Mouse (Mus musculus): ENCODE data around the gene Gm3409. TPM values are rescaled to one million over a fixed set of nuclear protein-coding genes. Genes with fewer than 3 reads are reported as not detected.
"Not testable (repeated sequence)": the region's sequence is repeated elsewhere in the genome, so short reads cannot be mapped to it uniquely, and the experiment has no call there.

The Gm3409 gene
- not detected in 2 replicates for polyA plus RNA-seq (2016; fragmentation: Nextera tagmentation; extraction: Ambion mirVana)

DNA sequence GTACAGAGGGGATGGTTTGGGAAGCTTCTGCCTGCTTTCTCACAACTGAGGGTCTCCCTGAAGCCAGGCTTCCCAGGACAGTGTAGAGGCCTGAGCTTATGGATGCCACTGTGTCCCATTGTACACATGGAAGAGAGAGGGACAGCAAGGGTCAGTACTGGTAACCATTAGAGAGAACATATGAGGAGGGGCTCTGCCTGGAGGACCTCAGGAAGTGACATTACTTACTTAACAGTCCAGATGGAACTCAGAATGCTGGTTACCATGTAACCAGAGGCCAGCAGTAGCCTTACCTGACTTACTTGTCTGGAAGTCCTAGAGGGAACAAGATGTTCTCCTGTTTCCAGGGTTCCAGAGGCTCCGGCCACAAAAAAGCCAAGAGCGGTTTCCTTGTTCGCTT lies at the start of gene Gm3409:
TSS of gene Gm3409 (plus strand) at position 301 of the 400 bp plus-strand sequence.
- 93% methylated on average over 3 of the region's 3 CpGs for WGBS
- H3K36me3 ChIP-seq (replicated peaks); H3K4me1 ChIP-seq; H3K27me3 ChIP-seq (replicated peaks; ENCODE audit: low read depth, poor library complexity, severe bottlenecking); H3K4me3 ChIP-seq; H3K9me3 ChIP-seq; H3K27ac ChIP-seq (replicated peaks); DNase-seq (ENCODE audit: low spot score): not testable (repeated sequence)

DNA sequence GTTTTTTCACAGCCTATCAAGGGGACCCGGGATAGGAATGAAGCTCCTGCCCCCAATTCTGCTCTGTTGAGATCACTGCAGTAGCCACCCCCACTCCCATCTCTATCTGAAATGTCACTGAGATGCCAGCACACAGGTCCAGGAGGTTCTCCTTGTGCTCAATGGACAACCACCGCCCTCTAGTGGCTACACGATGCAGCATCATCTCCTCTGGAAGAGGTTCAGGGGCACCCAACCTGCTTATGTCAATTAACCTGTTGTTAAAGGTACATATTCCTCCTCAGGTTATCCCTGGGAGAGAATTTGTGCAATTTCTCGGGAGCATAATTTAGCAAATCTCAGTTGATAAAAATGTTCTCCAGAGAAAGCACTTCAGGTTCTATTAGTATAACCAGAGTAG lies 48.5 kb upstream of the Gm3409 start:
- not testable (repeated sequence) for H3K27me3 ChIP-seq (replicated peaks; ENCODE audit: low read depth, poor library complexity, severe bottlenecking); H3K36me3 ChIP-seq (replicated peaks); H3K4me3 ChIP-seq; H3K9me3 ChIP-seq; H3K4me1 ChIP-seq; DNase-seq (ENCODE audit: low spot score); H3K27ac ChIP-seq (replicated peaks)
- 9% methylated on average over 3 of the region's 4 CpGs for WGBS

DNA sequence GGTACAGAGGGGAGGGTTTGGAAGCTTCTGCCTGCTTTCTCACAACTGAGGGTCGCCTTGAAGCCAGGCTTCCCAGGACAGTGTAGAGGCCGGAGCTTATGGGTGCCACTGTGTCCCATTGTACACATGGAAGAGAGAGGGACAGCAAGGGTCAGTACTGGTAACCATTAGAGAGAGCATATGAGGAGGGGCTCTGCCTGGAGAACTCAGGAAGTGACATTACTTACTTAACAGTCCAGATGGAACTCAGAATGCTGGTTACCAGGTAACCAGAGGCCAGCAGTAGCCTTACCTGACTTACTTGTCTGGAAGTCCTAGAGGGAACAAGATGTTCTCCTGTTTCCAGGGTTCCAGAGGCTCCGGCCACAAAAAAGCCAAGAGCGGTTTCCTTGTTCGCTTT lies 46.4 kb upstream of the Gm3409 start, which contains the start of gene Gm6370:
TSS of gene Gm6370 (plus strand) at position 301 of the 400 bp plus-strand sequence.
- H3K9me3 ChIP-seq; H3K4me3 ChIP-seq; H3K27ac ChIP-seq (replicated peaks); H3K36me3 ChIP-seq (replicated peaks); DNase-seq (ENCODE audit: low spot score); H3K4me1 ChIP-seq; H3K27me3 ChIP-seq (replicated peaks; ENCODE audit: low read depth, poor library complexity, severe bottlenecking): not testable (repeated sequence)
- no CpG with 5 or more reads among the region's 5 CpGs for WGBS

DNA sequence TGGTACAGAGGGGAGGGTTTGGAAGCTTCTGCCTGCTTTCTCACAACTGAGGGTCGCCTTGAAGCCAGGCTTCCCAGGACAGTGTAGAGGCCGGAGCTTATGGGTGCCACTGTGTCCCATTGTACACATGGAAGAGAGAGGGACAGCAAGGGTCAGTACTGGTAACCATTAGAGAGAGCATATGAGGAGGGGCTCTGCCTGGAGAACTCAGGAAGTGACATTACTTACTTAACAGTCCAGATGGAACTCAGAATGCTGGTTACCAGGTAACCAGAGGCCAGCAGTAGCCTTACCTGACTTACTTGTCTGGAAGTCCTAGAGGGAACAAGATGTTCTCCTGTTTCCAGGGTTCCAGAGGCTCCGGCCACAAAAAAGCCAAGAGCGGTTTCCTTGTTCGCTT lies 35.3 kb upstream of the Gm3409 start, which contains the start of gene 4930449I24Rik:
TSS of gene 4930449I24Rik (plus strand) at position 301 of the 400 bp plus-strand sequence.
- not testable (repeated sequence) for H3K27me3 ChIP-seq (replicated peaks; ENCODE audit: low read depth, poor library complexity, severe bottlenecking); H3K4me3 ChIP-seq; H3K27ac ChIP-seq (replicated peaks); DNase-seq (ENCODE audit: low spot score); H3K9me3 ChIP-seq; H3K36me3 ChIP-seq (replicated peaks); H3K4me1 ChIP-seq
- WGBS = no CpG with 5 or more reads among the region's 5 CpGs

DNA sequence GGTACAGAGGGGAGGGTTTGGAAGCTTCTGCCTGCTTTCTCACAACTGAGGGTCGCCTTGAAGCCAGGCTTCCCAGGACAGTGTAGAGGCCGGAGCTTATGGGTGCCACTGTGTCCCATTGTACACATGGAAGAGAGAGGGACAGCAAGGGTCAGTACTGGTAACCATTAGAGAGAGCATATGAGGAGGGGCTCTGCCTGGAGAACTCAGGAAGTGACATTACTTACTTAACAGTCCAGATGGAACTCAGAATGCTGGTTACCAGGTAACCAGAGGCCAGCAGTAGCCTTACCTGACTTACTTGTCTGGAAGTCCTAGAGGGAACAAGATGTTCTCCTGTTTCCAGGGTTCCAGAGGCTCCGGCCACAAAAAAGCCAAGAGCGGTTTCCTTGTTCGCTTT lies 23.6 kb upstream of the Gm3409 start, which contains the start of gene Gm3402:
TSS of gene Gm3402 (plus strand) at position 301 of the 400 bp plus-strand sequence.
- not testable (repeated sequence) for H3K27ac ChIP-seq (replicated peaks); H3K4me1 ChIP-seq; H3K36me3 ChIP-seq (replicated peaks); DNase-seq (ENCODE audit: low spot score); H3K9me3 ChIP-seq; H3K4me3 ChIP-seq; H3K27me3 ChIP-seq (replicated peaks; ENCODE audit: low read depth, poor library complexity, severe bottlenecking)
- 100% methylated on average over 2 of the region's 5 CpGs for WGBS

DNA sequence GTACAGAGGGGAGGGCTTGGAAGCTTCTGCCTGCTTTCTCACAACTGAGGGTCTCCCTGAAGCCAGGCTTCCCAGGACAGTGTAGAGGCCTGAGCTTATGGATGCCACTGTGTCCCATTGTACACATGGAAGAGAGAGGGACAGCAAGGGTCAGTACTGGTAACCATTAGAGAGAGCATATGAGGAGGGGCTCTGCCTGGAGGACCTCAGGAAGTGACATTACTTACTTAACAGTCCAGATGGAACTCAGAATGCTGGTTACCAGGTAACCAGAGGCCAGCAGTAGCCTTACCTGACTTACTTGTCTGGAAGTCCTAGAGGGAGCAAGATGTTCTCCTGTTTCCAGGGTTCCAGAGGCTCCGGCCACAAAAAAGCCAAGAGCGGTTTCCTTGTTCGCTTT lies 11.9 kb upstream of the Gm3409 start, which contains the start of gene Gm3404:
TSS of gene Gm3404 (plus strand) at position 301 of the 400 bp plus-strand sequence.
- H3K4me1 ChIP-seq; H3K27ac ChIP-seq (replicated peaks); H3K27me3 ChIP-seq (replicated peaks; ENCODE audit: low read depth, poor library complexity, severe bottlenecking); H3K9me3 ChIP-seq; DNase-seq (ENCODE audit: low spot score); H3K36me3 ChIP-seq (replicated peaks); H3K4me3 ChIP-seq: not testable (repeated sequence)
- 94% methylated on average over 3 of the region's 3 CpGs for WGBS

DNA sequence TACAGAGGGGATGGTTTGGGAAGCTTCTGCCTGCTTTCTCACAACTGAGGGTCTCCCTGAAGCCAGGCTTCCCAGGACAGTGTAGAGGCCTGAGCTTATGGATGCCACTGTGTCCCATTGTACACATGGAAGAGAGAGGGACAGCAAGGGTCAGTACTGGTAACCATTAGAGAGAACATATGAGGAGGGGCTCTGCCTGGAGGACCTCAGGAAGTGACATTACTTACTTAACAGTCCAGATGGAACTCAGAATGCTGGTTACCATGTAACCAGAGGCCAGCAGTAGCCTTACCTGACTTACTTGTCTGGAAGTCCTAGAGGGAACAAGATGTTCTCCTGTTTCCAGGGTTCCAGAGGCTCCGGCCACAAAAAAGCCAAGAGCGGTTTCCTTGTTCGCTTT lies 18.4 kb downstream of the Gm3409 start, which contains the start of gene Gm3415:
TSS of gene Gm3415 (plus strand) at position 301 of the 400 bp plus-strand sequence.
- not testable (repeated sequence) for H3K36me3 ChIP-seq (replicated peaks); H3K4me3 ChIP-seq; H3K27me3 ChIP-seq (replicated peaks; ENCODE audit: low read depth, poor library complexity, severe bottlenecking); H3K4me1 ChIP-seq; H3K9me3 ChIP-seq; H3K27ac ChIP-seq (replicated peaks); DNase-seq (ENCODE audit: low spot score)
- WGBS = no CpG with 5 or more reads among the region's 3 CpGs

DNA sequence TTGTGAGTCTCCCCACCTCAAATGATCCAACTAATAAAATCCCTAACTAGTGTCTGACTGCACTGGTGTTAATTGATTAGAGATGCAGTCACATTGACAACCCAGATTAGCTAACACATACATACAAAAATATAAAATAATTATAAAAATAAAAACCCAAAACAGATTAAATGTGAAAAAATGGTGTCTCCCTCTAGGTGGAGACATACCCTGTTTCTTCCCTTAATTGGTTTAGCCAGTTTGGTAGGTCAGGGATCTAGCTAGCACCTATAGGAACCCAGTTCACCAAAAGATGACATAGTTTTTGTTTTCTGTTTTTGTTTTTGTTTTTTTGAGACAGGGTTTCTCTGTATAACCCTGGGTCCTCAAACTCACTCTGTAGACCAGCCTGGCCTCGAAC lies 26.8 kb downstream of the Gm3409 start:
- no peak for DNase-seq (ENCODE audit: low spot score)
- no peak overlapping the region for H3K27ac ChIP-seq (replicated peaks)
- H3K27me3 ChIP-seq (replicated peaks; ENCODE audit: low read depth, poor library complexity, severe bottlenecking) = no peaks in the 10 kb centered on the region
- H3K4me3 ChIP-seq = no peak overlapping the region
- H3K4me1 ChIP-seq = no peaks in the 10 kb centered on the region
- H3K36me3 ChIP-seq (replicated peaks) = no peaks in the 10 kb centered on the region
- peaks cover 2% of the 10 kb centered on the region; the same call in 1 of the 2 replicates for H3K9me3 ChIP-seq
- WGBS = 82% methylated on average over 1 of the region's 1 CpGs

DNA sequence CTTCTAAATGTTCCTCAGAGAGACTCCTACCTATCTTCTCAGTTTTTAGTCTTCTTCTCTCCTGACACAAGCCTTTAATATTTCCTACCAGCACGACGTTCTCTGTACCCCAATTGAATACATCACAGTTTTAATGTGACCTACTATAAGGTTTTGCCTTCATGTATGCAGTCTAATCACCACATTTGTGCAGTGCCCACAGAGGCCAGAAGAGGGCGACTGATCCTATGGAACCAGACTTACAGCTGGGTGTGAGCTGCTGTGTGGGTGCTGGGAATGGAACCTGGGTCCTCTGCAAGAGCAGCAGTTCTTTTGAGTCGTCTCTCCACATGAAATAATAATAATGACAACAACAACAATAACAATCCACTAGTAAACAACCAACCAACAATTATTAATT lies 29.6 kb downstream of the Gm3409 start:
- Histone ChIP-seq H3K27ac (replicated peaks) (no peak overlapping the region), H3K4me3 (no peak overlapping the region), H3K9me3 (peaks cover 2% of the 10 kb centered on the region; the same call in 1 of the 2 replicates), H3K36me3 (replicated peaks) (no peaks in the 10 kb centered on the region), H3K27me3 (replicated peaks; ENCODE audit: low read depth, poor library complexity, severe bottlenecking) (no peaks in the 10 kb centered on the region), H3K4me1 (no peaks in the 10 kb centered on the region)
- 59% methylated on average over 4 of the region's 4 CpGs for WGBS
- peak; percentile 65 for DNase-seq (ENCODE audit: low spot score)

DNA sequence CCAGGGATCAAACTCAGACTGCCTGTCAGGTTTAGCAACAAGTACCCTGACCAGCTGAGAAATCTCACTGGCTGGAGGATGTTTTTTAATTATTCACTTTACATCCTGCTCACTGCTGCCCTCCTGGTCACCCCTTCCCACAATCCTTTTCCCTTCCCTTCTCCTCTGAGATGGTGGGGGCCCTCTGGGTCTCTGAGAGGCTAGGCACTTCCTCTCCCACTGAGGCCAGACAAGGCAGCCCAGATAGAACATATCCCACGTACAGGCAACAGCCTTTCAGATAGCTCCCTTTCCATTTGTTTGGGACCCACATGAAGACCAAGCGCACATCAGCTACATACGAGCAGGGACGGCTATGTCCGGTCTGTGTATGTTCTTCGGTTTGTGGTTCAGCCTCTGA lies 32.7 kb downstream of the Gm3409 start:
- 87% methylated on average over 6 of the region's 6 CpGs for WGBS
- H3K27me3 ChIP-seq (replicated peaks; ENCODE audit: low read depth, poor library complexity, severe bottlenecking); H3K27ac ChIP-seq (replicated peaks); H3K36me3 ChIP-seq (replicated peaks); H3K4me1 ChIP-seq; H3K4me3 ChIP-seq; DNase-seq (ENCODE audit: low spot score); H3K9me3 ChIP-seq: not testable (repeated sequence)

DNA sequence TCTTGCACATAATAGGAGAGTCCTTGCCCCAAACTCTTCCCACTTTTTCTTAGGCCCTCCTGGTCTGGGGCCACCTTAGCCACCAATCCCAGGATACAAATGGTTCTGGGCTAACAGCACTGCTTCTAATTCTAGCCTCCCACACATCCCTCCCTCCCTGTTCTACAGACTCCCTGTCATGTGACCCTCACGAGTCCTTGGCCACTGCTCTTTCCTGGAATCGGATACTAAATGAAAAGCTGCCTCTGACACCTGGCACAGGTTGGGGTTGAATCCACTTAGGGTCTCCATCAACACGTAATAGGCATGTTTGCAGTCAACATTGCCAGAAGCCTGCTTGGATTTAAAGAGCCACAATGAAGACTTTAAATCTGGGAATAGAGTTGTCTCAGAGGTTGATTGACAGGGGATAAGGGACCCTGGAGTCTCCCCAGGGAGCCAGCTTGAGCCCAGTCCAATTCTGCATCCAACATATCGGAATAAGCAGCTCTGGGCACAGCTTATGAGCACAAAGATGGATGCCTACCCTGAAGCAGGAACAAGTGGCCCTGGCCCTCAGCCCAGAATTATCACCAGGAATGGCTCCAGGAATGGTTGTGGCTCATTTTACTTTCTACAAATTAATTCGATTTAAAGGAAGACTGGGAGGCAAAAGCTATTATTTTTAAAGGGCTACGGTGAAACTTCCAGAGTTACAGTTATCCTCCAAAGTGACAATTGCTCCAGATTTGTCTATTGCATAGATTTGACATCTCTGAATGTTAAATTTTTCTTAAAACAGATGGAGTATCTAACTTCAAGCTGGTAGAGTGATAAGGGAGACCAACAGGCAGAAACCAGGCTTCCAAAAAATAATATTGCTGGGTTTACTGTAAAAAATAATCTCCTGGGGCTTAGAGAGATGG lies 34.6 kb downstream of the Gm3409 start:
- H3K27ac ChIP-seq (replicated peaks); H3K36me3 ChIP-seq (replicated peaks); H3K4me1 ChIP-seq; H3K4me3 ChIP-seq; H3K9me3 ChIP-seq; DNase-seq (ENCODE audit: low spot score); H3K27me3 ChIP-seq (replicated peaks; ENCODE audit: low read depth, poor library complexity, severe bottlenecking): not testable (repeated sequence)
- 77% methylated on average over 6 of the region's 6 CpGs for WGBS

DNA sequence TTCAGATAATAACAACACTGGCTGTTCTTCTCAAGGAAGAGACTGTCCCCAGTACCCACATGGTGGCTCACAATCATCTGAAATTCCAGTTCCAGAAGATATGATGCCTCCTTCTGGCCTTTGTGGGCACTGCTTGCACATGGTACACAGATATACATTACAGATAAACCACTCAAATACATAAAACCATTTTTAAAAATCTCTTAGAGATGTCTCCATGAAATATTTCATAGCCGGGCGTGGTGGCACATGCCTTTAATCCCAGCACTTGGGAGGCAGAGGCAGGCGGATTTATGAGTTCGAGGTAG lies 35.2 kb downstream of the Gm3409 start:
- not testable (repeated sequence) for DNase-seq (ENCODE audit: low spot score); H3K4me3 ChIP-seq; H3K27ac ChIP-seq (replicated peaks); H3K4me1 ChIP-seq; H3K9me3 ChIP-seq; H3K27me3 ChIP-seq (replicated peaks; ENCODE audit: low read depth, poor library complexity, severe bottlenecking); H3K36me3 ChIP-seq (replicated peaks)
- 88% methylated on average over 4 of the region's 4 CpGs for WGBS

DNA sequence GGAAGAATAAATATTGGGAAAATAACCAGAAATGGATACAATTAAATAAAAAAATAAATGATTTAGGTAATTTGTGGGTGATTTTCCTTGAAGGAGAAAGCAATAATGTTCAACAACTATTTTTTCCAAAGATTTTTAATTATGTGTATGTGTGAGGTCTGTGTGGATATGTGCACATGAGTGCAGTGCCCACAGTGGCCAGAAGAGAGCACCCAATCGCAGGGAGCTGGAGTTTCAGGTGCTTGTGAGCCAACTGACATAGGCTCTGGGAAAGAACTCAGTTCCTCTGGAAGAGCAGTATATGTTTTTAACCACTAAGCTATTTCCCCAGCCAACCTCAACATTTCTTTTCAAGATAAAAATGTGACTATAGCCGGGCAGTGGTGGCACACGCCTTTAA lies 39.2 kb downstream of the Gm3409 start:
- Histone ChIP-seq H3K9me3 (no peaks in the 10 kb centered on the region), H3K4me3 (no peak overlapping the region), H3K27ac (replicated peaks) (no peak overlapping the region), H3K4me1 (no peaks in the 10 kb centered on the region), H3K36me3 (replicated peaks) (no peaks in the 10 kb centered on the region), H3K27me3 (replicated peaks; ENCODE audit: low read depth, poor library complexity, severe bottlenecking) (no peaks in the 10 kb centered on the region)
- 87% methylated on average over 3 of the region's 3 CpGs for WGBS
- no peak for DNase-seq (ENCODE audit: low spot score)
